Mouse (Mus musculus): ENCODE results near the gene Prpf19.

Gene Prpf19

GRCm38 (mm10) chr19:10880085-10880974 lies 14.7 kb upstream of the Prpf19 start:
- POLR2A ChIA-PET, result interaction anchor here (0.5 to 2.9 kb wide), 14 partner anchors 12 to 397 kb away, joined by 3 to 14 read pairs (median 3); partner anchors contain the start of gene Prpf19 (in 2 of the 4)
- CTCF ChIA-PET, result interaction anchor here (0.5 to 1.4 kb wide), 9 partner anchors 10 to 721 kb away, joined by 3 to 8 read pairs (median 4); partner anchors contain the start of gene Tkfc (in 1 of the 4)

DNA sequence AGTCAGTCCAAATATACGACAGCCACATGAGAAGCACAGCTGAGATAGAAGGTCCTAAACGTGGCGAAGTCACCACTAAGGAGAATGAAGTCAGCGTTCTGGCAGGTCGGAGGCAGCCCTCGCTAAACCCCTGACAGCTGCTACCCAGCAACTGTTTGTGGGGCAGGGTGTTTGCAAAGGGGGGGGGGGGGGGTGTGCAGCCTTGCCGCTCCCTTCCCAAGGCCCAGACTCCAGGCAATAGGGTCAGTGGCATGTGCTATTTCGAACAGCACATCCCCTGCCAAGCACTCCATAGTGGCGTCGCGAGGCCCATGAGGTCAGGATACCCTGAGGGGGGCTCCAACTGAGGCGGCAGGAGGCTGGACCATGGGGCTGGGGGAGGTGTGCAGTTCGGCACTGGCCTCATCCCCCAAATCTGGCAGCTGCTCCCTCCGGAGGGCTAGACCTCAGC lies 14.0 kb upstream of the Prpf19 start:
- POLR2A ChIA-PET, result interaction anchor here (0.5 to 2.9 kb wide), 16 partner anchors 12 to 398 kb away, joined by 3 to 14 read pairs (median 3); partner anchors contain the start of gene Prpf19 (in 2 of the 4)

DNA sequence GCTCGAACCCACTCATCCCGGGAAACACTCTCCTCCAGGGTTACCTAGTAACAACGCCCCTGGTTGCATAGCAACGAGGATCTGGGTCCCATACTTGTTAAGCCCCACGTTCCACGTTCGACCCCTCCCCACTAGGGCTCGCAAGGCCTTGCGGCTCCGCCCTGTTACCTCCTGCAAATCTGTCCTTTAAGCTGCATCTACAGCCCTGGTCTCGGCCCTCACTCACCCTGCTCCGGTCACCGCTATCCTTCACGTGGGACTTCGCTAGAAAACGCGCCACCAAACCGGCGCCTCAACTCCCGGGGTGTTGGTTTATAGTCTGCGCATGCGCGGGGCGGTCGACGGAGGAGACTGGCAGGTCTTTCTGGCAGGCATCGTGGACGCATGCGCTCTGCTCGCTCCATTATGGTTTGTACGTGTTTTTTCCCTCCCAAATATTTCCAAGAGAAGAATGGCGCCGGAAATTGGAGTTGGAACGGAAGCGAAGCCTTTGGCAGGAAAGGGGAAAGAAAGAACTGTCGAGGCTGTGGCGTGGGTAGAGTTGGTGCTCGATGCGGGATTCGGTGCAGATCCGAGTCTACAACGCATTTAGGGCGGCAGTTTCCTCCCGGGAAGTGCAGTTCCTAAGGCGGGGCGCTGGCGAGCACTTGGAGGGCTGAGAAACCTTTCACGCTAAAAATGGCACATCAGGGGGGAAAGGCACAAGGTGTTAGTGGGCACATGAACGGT lies 13.4 kb upstream of the Prpf19 start, which contains the start of gene Tmem109:
Gene Tmem109 (minus strand): TSS at position 576 of the 729 bp plus-strand sequence.
- POLR2A ChIA-PET, result interaction anchor here in 3 of 4 experiments (0.6 to 2.9 kb wide), 9 partner anchors 14 to 277 kb away, joined by 3 to 14 read pairs (median 3); partner anchors contain the start of gene Prpf19 (in 1 of the 3)
- CTCF ChIA-PET, result interaction anchor here in 2 of 4 experiments (0.8 to 1.5 kb wide), 4 partner anchors 20 to 103 kb away, joined by 3 to 5 read pairs (median 4); no protein-coding TSS in a partner anchor

More for the DNA sequence above, 14.0 kb upstream of the Prpf19 start:
- CTCF ChIA-PET, result interaction anchor here in 3 of 4 experiments (0.6 to 1.5 kb wide), 8 partner anchors 12 to 720 kb away, joined by 3 to 8 read pairs (median 4); no protein-coding TSS in a partner anchor

DNA sequence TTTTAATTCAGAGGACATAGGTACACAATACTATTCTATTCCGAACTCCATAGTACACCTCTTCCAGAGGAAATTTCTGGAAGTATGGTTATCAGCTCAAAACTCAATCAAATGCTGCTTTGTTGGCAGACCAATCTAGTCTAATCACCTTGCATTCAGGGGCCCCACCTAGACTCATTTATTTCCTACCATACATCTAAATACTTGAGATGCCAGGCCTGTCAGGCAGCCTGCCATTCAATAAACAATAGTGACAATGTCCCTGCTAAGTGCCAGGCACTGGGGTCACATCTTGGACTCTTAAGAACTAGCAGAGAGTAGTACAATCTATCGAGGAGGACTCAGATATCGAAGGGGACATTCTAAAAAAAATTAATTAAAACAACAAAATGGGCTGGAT lies 2.8 kb upstream of the Prpf19 start:
- POLR2A ChIA-PET, result interaction anchor here in 1 of 4 experiments (0.6 kb wide), 1 partner anchor 10 kb away, joined by 3 read pairs; no protein-coding TSS in a partner anchor
- CTCF ChIA-PET, result interaction anchor here in 1 of 4 experiments (1.0 kb wide), 1 partner anchor 45 kb away, joined by 4 read pairs; the partner anchor contains the start of gene Ptgdr2

DNA sequence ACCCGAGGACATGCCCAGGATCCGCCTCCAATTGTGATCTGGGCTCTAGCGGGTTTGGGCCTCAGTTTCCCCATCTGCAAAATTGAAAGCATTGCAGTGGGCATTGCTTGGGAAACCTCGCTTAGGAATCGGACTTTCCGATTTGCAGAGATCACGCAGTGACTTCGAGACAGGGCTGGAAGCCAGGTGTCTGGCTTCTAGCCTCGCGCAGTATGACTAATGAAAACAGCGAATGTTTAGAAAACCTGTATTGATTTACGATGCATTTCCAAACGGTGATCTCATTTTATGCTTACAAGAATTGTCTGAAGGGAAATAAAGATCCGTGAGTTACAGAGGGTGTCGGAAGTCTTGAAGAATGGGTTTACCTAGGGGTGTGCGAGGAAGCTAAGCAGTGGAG lies 677 bp downstream of the Prpf19 start:
- ChIA-PET CTCF (interaction anchor here in 3 of 4 experiments (0.7 to 2.1 kb wide), 13 partner anchors 10 to 186 kb away, joined by 3 to 14 read pairs (median 5); partner anchors contain the start of genes Ccdc86 (in 1 of the 3) and Ptgdr2 (in 1 of the 3)), POLR2A (interaction anchor here (0.6 to 4.2 kb wide), 52 partner anchors 9 to 618 kb away, joined by 3 to 49 read pairs (median 4); partner anchors contain the start of genes Ccdc86 (in 2 of the 4), Cyb561a3 (in 2 of the 4), Ddb1 (in 2 of the 4) and Sdhaf2 (in 2 of the 4))

DNA sequence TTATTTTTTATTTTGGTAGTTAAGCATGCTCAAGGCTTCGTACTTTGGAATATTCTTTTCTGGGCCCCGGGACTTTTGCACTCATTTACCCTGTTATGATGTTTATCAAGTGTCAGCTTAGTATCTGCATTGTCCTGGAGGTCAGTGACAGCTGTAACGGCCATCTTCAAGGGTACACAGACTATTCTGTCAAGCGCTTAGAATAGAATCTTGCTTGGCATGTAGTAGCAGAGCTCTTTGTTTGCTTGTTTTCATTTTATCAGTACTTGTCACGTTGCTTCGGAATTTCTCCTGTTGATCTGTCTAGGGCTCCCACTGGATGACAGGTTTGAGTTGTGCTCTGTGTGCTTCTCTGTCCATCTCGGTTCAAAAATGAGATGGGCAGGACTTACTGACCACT lies 1.8 kb downstream of the Prpf19 start:
- CTCF ChIA-PET, result interaction anchor here (0.6 to 1.7 kb wide), 7 partner anchors 9 to 83 kb away, joined by 3 to 5 read pairs (median 3); partner anchors contain the start of gene Ptgdr2 (in 1 of the 4)
- POLR2A ChIA-PET, result interaction anchor here in 3 of 4 experiments (0.6 to 4.2 kb wide), 18 partner anchors 10 to 352 kb away, joined by 3 to 49 read pairs (median 4); partner anchors contain the start of genes Ccdc86 (in 1 of the 3), Cyb561a3 (in 1 of the 3), Ddb1 (in 1 of the 3) and Tkfc (in 1 of the 3)

- ChIA-PET CTCF (interaction anchor here in 2 of 4 experiments (0.6 to 1.7 kb wide), 3 partner anchors 8 to 10 kb away, joined by 3 to 5 read pairs (median 3); no protein-coding TSS in a partner anchor), POLR2A (interaction anchor here in 3 of 4 experiments (0.6 to 4.2 kb wide), 9 partner anchors 9 to 82 kb away, joined by 3 to 49 read pairs (median 3); partner anchors contain the start of gene Ccdc86 (in 1 of the 3))
These were observed 2.5 kb downstream of the Prpf19 start for GRCm38 (mm10) chr19:10897491-10897890.

DNA sequence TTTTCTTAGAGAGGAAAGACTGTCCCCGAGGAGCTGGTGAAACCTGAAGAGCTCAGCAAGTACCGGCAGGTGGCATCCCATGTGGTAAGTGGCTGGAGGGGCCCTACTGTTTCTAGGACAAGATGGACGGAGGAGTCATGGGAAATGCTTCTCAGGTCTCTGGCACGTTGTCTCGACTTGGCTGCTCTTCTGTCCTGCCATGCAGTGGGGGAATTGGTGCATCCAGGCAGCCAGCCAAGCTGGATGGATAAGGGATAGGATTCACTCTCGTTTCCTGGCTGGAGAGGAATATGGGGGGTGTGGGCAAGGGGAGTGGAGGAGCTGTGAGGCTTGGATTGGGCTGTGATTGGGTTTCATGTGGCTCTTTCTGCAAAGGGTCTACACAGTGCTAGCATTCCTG lies 5.3 kb downstream of the Prpf19 start:
- POLR2A ChIA-PET, result interaction anchor here in 2 of 4 experiments (0.5 to 1.9 kb wide), 7 partner anchors 8 to 41 kb away, joined by 3 to 6 read pairs (median 4); partner anchors contain the start of gene Tmem132a (in 1 of the 2)
- CTCF ChIA-PET, result interaction anchor here in 2 of 4 experiments (0.7 to 2.1 kb wide), 3 partner anchors 79 to 191 kb away, joined by 3 to 7 read pairs (median 6); no protein-coding TSS in a partner anchor

DNA sequence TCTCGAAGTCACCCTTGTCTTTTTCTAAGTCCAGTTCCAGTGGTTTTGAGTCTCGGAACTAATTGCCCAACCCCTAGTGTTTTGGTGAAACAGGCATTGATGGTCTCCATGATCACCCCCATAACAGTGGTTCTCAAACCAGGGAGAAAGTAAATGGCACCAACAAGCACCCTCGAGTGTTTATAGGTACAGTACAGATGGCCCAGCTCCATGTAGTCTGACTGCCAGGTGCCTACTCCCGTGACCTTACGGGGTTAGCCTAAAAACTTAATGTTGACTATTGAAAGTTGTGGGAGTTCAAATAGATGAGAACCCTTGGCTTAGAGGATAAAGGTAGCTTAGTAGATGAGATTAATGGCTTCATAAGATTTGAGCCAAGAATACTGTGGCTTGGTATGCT lies 6.0 kb downstream of the Prpf19 start:
- POLR2A ChIA-PET, result interaction anchor here in 1 of 4 experiments (1.1 kb wide), 1 partner anchor 16 kb away, joined by 3 read pairs; no protein-coding TSS in a partner anchor
- CTCF ChIA-PET, result interaction anchor here in 1 of 4 experiments (2.1 kb wide), 1 partner anchor 78 kb away, joined by 6 read pairs; no protein-coding TSS in a partner anchor

GRCm38 (mm10) chr19:10904512-10904911 lies 9.5 kb downstream of the Prpf19 start:
- CTCF ChIA-PET, result interaction anchor here in 1 of 4 experiments (1.4 to 2.4 kb wide), 3 partner anchors 10 to 306 kb away, joined by 4 to 15 read pairs (median 5); no protein-coding TSS in a partner anchor
- POLR2A ChIA-PET, result interaction anchor here in 3 of 4 experiments (0.8 to 6.7 kb wide), 10 partner anchors 9 to 298 kb away, joined by 3 to 49 read pairs (median 4); partner anchors contain the start of genes Prpf19 (in 3 of the 3), Ccdc86 (in 1 of the 3) and Tkfc (in 1 of the 3)

DNA sequence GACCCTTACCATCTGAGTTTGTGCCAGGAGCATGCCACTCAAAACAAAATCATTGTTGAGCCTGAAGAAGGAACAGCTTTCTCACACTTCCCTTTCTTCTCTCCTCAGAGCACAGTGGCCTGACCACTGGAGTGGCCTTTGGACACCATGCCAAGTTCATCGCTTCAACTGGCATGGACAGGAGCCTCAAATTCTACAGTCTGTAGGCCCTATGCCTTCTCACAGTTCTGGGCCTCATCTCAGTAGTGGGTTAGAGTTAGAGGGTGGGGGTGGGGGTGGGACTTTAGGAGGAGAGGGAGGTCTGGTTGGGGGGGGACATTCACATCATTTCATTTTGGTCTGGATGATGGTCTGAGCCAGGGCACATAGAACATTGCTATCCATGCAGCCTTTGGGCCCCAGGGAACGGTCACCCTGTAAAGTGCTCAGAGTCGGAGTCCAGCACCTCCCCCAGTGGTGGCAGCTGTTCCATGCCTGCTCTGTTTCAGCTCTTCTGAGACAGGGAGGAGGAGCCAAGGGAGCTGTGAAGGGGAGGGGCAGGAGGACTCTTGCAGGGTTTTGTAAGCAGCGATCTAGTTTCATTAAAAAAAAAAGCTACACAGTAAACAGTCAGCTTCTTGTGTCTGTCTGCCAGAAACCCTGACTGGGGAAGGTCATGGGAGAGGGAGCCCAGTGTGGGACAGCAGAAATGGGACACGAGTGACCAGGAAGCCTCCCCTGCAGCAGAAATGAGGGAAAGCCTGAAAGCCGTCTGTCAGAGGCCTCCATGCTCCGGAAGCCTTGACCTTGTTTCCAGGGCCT lies 10.1 kb downstream of the Prpf19 start:
- CTCF ChIA-PET, result interaction anchor here in 2 of 4 experiments (0.6 to 2.4 kb wide), 8 partner anchors 8 to 307 kb away, joined by 3 to 15 read pairs (median 4); partner anchors contain the start of gene Prpf19 (in 1 of the 2)
- POLR2A ChIA-PET, result interaction anchor here in 3 of 4 experiments (0.8 to 6.7 kb wide), 13 partner anchors 9 to 299 kb away, joined by 3 to 49 read pairs (median 4); partner anchors contain the start of genes Prpf19 (in 3 of the 3), Ptgdr2 (in 1 of the 3), Tkfc (in 1 of the 3) and Zp1 (in 1 of the 3)

- ChIA-PET POLR2A (interaction anchor here in 2 of 4 experiments (0.8 to 6.7 kb wide), 9 partner anchors 8 to 31 kb away, joined by 3 to 49 read pairs (median 4); partner anchors contain the start of genes Prpf19 (in 2 of the 2), Ptgdr2 (in 1 of the 2) and Zp1 (in 1 of the 2)), CTCF (interaction anchor here in 3 of 4 experiments (0.6 to 2.4 kb wide), 6 partner anchors 9 to 220 kb away, joined by 3 to 15 read pairs (median 3); partner anchors contain the start of gene Prpf19 (in 2 of the 3))
These were observed 10.6 kb downstream of the Prpf19 start for GRCm38 (mm10) chr19:10905728-10906000.

- CTCF ChIA-PET, result interaction anchor here (0.5 to 3.2 kb wide), 42 partner anchors 8 to 251 kb away, joined by 3 to 21 read pairs (median 5); partner anchors contain the start of genes Ptgdr2 (in 3 of the 4), Prpf19 (in 2 of the 4) and Zp1 (in 1 of the 4)
These were observed 12.9 kb downstream of the Prpf19 start for GRCm38 (mm10) chr19:10907891-10908290.

GRCm38 (mm10) chr19:10909087-10909721 lies 14.2 kb downstream of the Prpf19 start:
- CTCF ChIA-PET, result interaction anchor here (0.5 to 3.2 kb wide), 13 partner anchors 9 to 126 kb away, joined by 3 to 21 read pairs (median 8); partner anchors contain the start of genes Ptgdr2 (in 2 of the 4), Prpf19 (in 1 of the 4) and Zp1 (in 1 of the 4)
- POLR2A ChIA-PET, result interaction anchor here (0.6 to 6.7 kb wide), 19 partner anchors 9 to 313 kb away, joined by 3 to 49 read pairs (median 3); partner anchors contain the start of genes Prpf19 (in 3 of the 4) and Zp1 (in 1 of the 4)

More at GRCm38 (mm10) chr19:10907891-10908290, 12.9 kb downstream of the Prpf19 start:
- POLR2A ChIA-PET, result interaction anchor here in 3 of 4 experiments (0.6 to 6.7 kb wide), 18 partner anchors 8 to 285 kb away, joined by 3 to 49 read pairs (median 4); partner anchors contain the start of genes Prpf19 (in 2 of the 3), Ccdc86 (in 1 of the 3), Ms4a10 (in 1 of the 3) and Zp1 (in 1 of the 3)

All from embryonic stem cell, embryonic (primary cell).